Mouse (Mus musculus) bone marrow, adult 2 months (tissue): ENCODE measurements around the gene Tmcc1.

ENCODE experiments used
- CTCF ChIP-seq: fragments of 200-500 bp; IDR thresholded peaks from 2 replicates; pipeline ENCODE4 v1.5.1; 2011; ENCODE audit warnings: low read length, control low read depth; ENCODE audit not compliant: control insufficient read depth, insufficient read depth
- POLR2A ChIP-seq: fragments of 200-500 bp; IDR thresholded peaks from 2 replicates; pipeline ENCODE4 v1.6.1; 2011; ENCODE audit warnings: low read depth, mild to moderate bottlenecking, control low read depth, low read length, borderline replicate concordance; ENCODE audit not compliant: control insufficient read depth

- TF ChIP-seq CTCF (peak; percentile 97), POLR2A (no peak)
Observed at GRCm38 (mm10) chr6:116228785-116229525, 35.7 kb upstream of the Tmcc1 start.
